Mouse (Mus musculus) T-helper 2 cell (primary cell): Measurements from ENCODE around the gene Zdhhc14.

ENCODE experiments used
- in situ Hi-C: fragments of 300-600 bp; cut with MboI, MseI; formaldehyde crosslinking; loops from one replicate; pipeline ENCODE4 v1.15.1; 2025; ENCODE audit warnings: high pct_unique_total_duplicates

Zdhhc14 gene

DNA sequence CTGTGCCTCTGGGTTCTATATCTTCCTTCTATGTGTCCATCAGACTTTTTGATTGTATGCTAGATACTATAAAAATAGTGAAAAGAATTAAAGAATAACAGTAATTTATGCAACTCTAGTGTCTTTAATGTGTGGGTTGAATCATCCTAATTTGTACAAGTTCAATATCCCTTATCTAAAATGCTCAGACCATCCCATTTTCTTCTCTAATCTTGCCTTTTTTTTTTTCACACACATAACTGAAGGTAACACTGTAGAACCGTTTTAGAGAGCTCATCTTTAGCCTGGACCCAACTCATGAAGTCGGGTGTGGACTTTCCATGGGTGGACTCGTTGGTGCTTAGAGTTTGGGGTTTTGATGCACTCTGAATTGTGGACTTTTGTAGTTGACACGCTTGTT, 12.6 kb downstream of the Zdhhc14 start:
- in situ Hi-C loops, result no loop called here

DNA sequence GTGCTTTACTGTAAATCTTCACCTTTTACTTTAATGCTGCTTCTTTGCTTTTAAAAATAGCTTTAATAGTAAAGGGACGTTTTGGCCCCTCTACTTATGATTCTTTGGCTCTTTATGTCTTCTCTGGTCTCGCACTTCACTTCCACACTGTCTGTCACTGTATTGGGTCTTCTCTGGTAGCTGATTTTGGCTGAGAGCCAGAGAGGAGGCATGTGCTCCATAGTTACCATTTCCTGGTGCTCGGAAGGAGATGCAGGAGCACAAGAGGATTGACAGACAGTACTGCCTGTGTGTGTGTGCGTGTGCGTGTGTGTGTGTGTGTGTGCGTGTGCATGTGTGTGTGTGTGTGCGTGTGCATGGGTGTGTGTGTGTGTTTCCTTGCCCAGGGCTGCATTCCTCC, 14.2 kb downstream of the Zdhhc14 start:
- in situ Hi-C loops, result no loop called here

- in situ Hi-C loops, result no loop called here
These were observed 14.6 kb downstream of the Zdhhc14 start for GRCm38 (mm10) chr17:5506988-5507387.

DNA sequence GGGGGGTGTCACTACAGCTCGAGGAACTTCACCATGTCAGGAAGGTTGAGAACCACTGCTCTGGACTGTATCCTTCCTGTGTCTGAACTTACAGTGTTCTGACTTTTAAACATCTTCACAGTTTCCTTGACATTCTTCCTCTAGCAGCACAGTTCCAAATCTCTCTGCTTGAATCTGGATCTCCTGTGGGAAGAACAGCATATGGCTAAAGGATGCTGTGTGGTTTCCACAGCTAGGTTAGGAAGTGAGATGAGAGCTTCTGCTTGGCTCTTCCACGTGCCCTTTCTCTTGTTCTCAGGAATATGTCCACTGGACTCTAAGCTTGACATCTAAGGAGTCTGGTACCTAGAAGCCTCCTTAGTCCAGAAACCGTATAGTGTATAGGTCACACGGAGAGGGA, 15.7 kb downstream of the Zdhhc14 start:
- in situ Hi-C loops, result no loop called here

- in situ Hi-C loops, result no loop called here
These were observed 18.2 kb downstream of the Zdhhc14 start for GRCm38 (mm10) chr17:5510564-5510963.

DNA sequence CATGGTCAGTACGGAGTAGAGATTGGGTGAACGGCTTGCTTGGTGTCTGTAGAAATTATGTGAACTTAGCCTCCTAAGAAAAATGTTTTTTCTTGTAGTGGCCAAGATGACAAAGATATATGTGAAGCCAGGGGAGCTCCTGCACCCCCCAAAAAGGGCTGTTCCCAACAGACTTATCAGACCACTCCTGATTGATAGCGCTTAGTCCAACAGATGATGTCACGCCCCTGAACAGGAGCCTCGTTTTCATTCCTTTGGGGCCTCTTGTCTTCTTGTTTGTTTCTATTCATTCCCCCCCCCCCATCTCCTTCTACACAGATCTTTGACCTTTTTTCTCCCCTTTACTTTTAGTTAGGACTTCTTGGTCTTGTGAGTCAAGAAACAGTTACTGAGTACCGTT, 19.4 kb downstream of the Zdhhc14 start:
- in situ Hi-C loops, result no loop called here

DNA sequence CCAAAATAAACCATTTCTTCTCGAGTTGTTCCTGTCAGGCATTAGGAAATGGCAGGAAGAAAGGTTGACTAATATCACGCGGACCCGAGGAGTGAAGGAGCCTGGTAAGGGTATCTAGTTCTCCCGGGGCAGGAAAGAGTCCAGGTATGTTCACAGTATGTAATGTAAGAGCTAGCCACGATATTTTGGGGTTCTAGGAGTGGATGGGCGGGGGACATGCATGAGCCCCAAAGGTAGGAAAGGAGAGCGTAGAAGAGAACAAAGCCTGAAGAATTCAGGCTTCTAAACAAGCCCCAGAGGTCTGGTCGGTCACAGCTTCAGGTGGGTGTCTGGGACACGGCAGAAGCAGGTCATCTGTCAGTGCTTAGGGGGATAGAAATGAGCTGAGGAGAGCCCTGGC, 27.1 kb downstream of the Zdhhc14 start:
- in situ Hi-C loops, result no loop called here

GRCm38 (mm10) chr17:5519910-5520592, 27.7 kb downstream of the Zdhhc14 start:
- in situ Hi-C loops, result no loop called here

- in situ Hi-C loops, result no loop called here
These were observed 29.2 kb downstream of the Zdhhc14 start for GRCm38 (mm10) chr17:5521532-5521931.

DNA sequence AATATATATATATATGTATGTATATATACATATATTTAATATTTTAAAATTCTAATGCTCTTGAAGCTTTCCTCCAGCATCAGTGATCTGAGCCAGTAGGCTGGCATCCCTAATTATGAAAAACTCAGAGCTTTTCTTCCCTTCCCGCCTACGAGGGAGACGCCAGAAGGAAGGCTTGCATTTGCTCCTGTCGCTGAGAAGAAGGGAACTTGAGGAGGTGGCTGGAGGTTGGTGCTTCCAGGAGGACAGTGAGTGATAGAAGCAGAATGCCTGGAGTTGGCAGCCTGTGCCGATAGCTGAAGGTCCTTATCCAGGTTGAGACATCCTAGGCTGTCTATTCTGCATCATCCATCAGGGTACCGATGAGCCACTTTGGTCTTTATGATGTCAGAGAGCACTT, 37.2 kb downstream of the Zdhhc14 start:
- in situ Hi-C loops, result no loop called here

DNA sequence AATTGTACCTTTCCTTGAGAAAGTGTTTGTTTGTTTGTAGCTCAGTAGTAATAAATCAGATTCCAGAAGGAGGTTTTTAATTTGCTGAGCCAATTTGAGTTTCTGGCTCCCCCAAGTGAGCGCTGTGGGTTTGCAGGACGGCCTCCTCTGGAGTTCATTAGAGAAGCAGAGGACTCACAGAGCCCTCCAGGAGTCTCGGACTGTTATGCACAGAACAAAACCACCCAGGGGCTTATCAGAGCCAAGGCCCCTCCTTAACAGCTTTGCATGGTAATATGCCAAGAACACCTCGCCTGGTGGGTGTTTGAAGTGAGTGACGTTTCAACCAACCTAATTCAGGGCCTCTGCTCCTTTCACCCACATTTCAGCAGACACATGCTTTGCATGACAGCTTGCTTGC, 40.5 kb downstream of the Zdhhc14 start:
- in situ Hi-C loops, result no loop called here

GRCm38 (mm10) chr17:5535357-5535756, 43.0 kb downstream of the Zdhhc14 start:
- in situ Hi-C loops, result no loop called here

DNA sequence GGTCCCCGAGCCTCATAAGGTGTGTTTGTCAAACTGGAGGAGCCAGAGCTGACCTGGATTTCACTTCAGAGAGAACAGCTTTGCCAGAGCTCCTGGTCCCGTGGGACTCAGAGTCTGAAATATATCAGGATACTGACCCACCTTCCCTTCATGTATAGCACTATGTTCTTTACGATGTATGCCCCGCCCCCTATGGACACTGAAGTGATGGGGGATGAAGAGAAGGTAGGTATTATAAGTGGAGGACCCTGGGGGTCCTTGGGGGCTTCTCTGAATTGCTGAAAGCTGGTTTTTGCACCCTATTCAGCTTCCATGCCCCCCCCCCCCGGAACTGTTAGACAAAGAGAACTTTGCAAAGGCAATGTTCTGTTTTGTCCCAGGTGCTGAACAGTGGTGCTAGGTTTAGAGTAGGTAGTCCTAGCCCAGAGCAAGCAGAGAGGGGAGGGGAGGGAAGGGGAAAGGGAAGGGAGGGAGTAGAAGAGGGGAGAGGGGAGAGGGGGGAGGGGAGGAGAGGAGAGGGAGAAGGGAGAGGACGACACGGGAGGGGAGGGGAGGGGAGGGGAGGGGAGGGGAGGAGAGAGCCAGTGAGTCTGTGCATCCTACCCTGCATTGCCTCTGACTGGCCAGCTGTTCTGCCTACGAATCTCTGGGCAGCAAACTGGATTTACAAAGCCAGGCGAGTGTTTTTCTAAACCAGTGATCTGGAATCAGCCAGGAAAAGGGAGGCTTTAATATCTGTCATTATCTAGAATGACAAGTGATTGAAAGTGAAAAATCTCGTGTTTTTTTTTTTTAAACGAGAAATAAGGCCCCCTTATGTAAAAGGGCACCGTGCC, 44.1 kb downstream of the Zdhhc14 start:
- in situ Hi-C loops, result no loop called here

GRCm38 (mm10) chr17:5537095-5537575, 44.8 kb downstream of the Zdhhc14 start:
- in situ Hi-C loops, result no loop called here

GRCm38 (mm10) chr17:5542177-5542576, 49.8 kb downstream of the Zdhhc14 start:
- in situ Hi-C loops, result no loop called here

- in situ Hi-C loops, result no loop called here
These were observed 51.7 kb downstream of the Zdhhc14 start for GRCm38 (mm10) chr17:5544065-5544464.

GRCm38 (mm10) chr17:5545065-5545464, 52.7 kb downstream of the Zdhhc14 start:
- in situ Hi-C loops, result no loop called here

DNA sequence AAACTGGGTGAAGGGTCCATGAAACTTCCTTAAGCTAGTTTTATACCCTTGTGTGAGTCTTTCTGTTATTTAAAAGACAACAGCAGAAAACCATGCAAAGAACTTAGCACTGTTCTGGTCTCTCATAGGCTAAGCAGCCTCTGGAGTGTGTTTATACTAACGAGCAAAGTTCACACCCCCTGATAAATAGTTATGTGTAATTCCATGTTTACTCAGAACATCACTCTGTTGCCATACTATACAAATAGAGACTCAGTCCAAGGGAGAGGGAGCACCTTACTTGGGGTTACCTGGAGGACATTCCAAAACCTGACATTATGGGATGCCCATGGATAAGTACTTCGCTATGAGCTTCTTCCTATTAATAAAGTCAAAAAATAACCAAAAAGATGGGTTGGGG, 56.2 kb downstream of the Zdhhc14 start:
- in situ Hi-C loops, result no loop called here

- in situ Hi-C loops, result no loop called here
These were observed 57.1 kb downstream of the Zdhhc14 start for GRCm38 (mm10) chr17:5549460-5549859.

- in situ Hi-C loops, result no loop called here
These were observed 58.1 kb downstream of the Zdhhc14 start for GRCm38 (mm10) chr17:5550444-5550843.

GRCm38 (mm10) chr17:5551136-5551535, 58.8 kb downstream of the Zdhhc14 start:
- in situ Hi-C loops, result no loop called here

DNA sequence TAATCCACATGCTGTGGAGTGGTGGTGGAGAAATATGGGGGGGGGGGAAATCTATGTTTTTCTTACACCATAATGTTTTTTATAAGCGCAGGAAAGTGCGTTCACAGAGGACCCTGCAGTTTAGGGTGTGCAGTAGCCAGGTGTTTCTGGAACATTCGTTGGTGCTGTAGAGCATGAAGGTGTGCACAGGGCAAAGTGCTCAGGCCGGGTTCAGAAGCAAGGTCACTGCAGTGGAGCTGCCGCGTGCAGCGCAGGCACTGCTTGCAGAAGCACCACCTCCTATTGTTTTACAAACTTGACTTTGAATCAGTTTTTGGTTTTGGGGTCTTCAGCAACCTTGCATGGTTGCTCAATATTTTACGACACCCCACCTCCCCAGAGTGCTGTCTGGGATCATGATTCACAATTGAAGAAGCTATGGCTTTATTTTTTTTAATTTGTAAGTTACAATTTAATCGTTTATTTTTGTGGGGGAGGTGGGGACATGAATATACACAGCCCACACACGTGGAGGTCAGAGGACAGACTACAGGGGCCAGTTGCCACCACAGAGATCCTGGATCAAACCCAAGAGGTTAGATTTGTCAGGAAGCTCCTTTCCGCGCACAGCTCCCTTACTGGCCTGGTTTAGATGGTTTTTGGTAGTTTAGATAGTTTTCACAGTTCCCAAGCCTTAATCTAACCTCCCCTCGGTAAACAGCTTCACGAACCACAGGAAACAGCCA, 59.8 kb downstream of the Zdhhc14 start:
- in situ Hi-C loops, result no loop called here
